ENCODE assay signal across 23 mouse cellular contexts in the genomic region with DNA sequence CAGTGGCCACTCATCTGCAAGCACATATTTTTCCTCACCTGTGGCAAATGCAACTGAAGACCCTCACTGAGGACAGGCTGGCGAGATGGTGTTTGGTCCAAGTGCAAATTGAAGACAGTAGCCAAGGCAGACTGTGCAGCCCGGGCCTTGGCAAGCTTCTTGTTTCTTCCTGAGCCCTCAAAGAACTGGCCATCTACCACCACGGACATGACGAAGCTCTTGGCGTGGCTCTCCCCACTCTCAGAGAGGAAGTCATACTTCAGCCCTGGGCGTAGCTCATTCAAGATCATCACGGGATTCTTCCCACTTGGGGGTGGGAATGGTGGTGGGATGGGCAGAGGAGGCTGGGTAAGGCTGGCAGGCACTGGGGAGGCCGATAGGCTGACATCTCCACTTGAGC.
DNase-seq lines count a peak whose midpoint lies in the region; TF ChIP-seq lines count a peak whose summit lies in the region.
"Had no signal": no experiment of that assay in that cellular context is flagged by ENCODE, and none has a peak within 500 bp of the region (broad histone marks: within the 10 kb centered on the region; RNA-seq: fewer than 3 reads in every experiment).

No protein-coding gene starts in this region.

- H3K4me1 ChIP-seq in kidney, adult 2 months (ENCODE audit: control insufficient read depth, insufficient read depth, low read length) = no peaks in the 10 kb centered on the region
- H3K4me1 ChIP-seq: embryonic facial prominence, embryonic 12.5 days; embryonic facial prominence, embryonic 15.5 days; hindbrain, embryonic 12.5 days had no signal

- DNase-seq in cerebellum, postnatal 14 days = peak; percentile 67 to 71
- no peak for DNase-seq in cerebellum, adult 18-20 months
- DNase-seq in kidney, adult 2 months = peak; percentile 27
- DNase-seq in kidney, postnatal 14 days = no peak
- peak; percentile 7 to 22 for DNase-seq in lung, adult 18-20 months
- no peak for DNase-seq in lung, postnatal 4 days
- DNase-seq: adrenal gland, postnatal 10 days; adrenal gland, postnatal 36 days; B cell, adult 2 months; forebrain, postnatal 0 days; gastrocnemius, adult 2 months; gastrocnemius, postnatal 14 days; heart, postnatal 14 days; heart, postnatal 4 days had no signal

- H3K27ac ChIP-seq in kidney, adult 2 months (ENCODE audit: insufficient read depth, low read depth, low read length) = no peak overlapping the region
- H3K27ac ChIP-seq: embryonic facial prominence, embryonic 12.5 days; embryonic facial prominence, embryonic 15.5 days; gastrocnemius, adult 2 months; heart, embryonic 10.5 days; heart, embryonic 13.5 days; hindbrain, embryonic 12.5 days; hindbrain, embryonic 15.5 days had no signal

- H3K4me3 ChIP-seq in kidney, adult 2 months (ENCODE audit: insufficient read depth, low read depth, low read length) = no peak overlapping the region
- H3K4me3 ChIP-seq: embryonic facial prominence, embryonic 12.5 days; embryonic facial prominence, embryonic 15.5 days; gastrocnemius, adult 2 months; heart, embryonic 10.5 days; heart, embryonic 13.5 days; hindbrain, embryonic 12.5 days; hindbrain, embryonic 15.5 days had no signal

- TF ChIP-seq POLR2A in kidney, adult 2 months (IDR thresholded peaks at IDR 0.05; ENCODE audit: low read depth, low read length) = no peak

- no peaks in the 10 kb centered on the region for H3K36me3 ChIP-seq in kidney, adult 2 months (ENCODE audit: control insufficient read depth, insufficient read depth, low read length)
- H3K36me3 ChIP-seq: embryonic facial prominence, embryonic 12.5 days; embryonic facial prominence, embryonic 15.5 days; G1E; hindbrain, embryonic 12.5 days; hindbrain, embryonic 15.5 days had no signal

- 83% methylated on average over 8 of the region's 8 CpGs for WGBS in kidney, adult 2 months

- H3K27me3 ChIP-seq in kidney, adult 2 months (replicated peaks; ENCODE audit: control insufficient read depth, insufficient read depth, low read length) = no peaks in the 10 kb centered on the region
- H3K27me3 ChIP-seq: CH12.LX; embryonic facial prominence, embryonic 12.5 days; embryonic facial prominence, embryonic 15.5 days; heart, embryonic 13.5 days; hindbrain, embryonic 12.5 days; hindbrain, embryonic 15.5 days; Patski had no signal

- no peak for TF ChIP-seq CTCF in kidney, adult 2 months (conservative IDR thresholded peaks at IDR 0.05; ENCODE audit: insufficient read depth, insufficient read length, low read depth, low read length)

Comparison
In these comparisons a context has a peak if more than half of its experiments do, and no peak if none do; other contexts are left out.
1. DNase-seq: peak in cerebellum, postnatal 14 days (2 of 2), kidney, adult 2 months (single experiment) and lung, adult 18-20 months (2 of 2); none in cerebellum, adult 18-20 months (0 of 2), kidney, postnatal 14 days (single experiment) and lung, postnatal 4 days (0 of 2).